Mouse (Mus musculus) heart, adult 8-10 months (tissue): ENCODE data around the gene Tbata. TPM values are rescaled to one million over a fixed set of nuclear protein-coding genes. Genes with fewer than 3 reads are reported as not detected.
A peak's percentile ranks its signal among the peaks of the same experiment; 100 is the strongest.

Experiments
- DNase-seq: peaks from one replicate; pipeline ENCODE4 v3.0.0; 2022; ENCODE audit warnings: low spot score
- total RNA-seq, 4 experiments: library from RNA; stranded (reverse); gene quantifications; 2 replicates each; pipeline ENCODE4 v1.2.4; 2022

Tbata gene
- total RNA-seq, 4 experiments from 2014 or later, result not detected

- no peak for DNase-seq
Measured at GRCm38 (mm10) chr10:61167333-61168096, 4.2 kb upstream of the Tbata start.

DNA sequence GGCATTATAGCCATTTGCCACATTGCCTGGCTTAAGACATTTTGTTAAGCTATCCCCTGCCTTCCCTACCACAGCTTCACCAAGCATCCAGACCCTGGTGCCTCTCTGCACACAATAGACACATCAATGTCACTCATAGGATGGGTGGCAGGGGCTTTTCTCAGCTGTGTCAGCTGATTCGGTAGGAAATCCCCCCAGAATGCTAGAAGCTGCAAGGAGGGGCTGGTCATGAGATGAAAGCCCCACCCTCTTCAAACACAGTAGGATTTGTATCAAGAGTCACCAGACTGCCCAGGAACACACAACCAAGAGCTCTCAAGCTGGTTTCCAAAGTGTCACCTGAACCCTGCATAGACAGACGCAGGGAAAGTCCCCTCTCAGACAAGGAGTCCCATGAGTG is 3.4 kb upstream of the Tbata start:
- DNase-seq, result no peak

GRCm38 (mm10) chr10:61172496-61172895 is 742 bp downstream of the Tbata start:
- no peak for DNase-seq

GRCm38 (mm10) chr10:61174711-61175441 is 3.1 kb downstream of the Tbata start:
- DNase-seq, result no peak

GRCm38 (mm10) chr10:61175442-61176204 is 3.9 kb downstream of the Tbata start:
- DNase-seq, result no peak

GRCm38 (mm10) chr10:61176221-61176790 is 4.6 kb downstream of the Tbata start:
- DNase-seq, result no peak

DNA sequence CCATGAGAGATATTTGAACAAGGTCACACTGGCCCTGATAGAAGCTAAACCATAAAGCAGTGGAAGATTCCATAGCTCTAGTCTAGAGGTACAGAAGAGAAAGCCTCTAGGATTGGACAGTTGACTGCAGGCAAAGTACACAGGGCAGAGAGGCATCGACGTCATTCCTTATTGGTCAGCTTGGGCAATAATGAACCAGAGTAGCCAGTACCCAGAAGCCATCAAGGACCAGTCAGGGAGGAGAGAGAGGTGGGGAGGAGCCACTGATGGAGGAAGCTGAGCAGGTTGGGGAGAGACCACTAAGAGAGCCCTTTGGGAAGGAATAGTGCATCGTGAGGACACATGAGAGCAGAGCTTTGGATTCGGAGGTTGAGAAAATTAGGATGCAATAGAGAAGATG is 6.0 kb downstream of the Tbata start:
- DNase-seq, result no peak

- DNase-seq, result no peak
Measured at GRCm38 (mm10) chr10:61178687-61179086, 6.9 kb downstream of the Tbata start.

GRCm38 (mm10) chr10:61179927-61180326 is 8.2 kb downstream of the Tbata start:
- no peak for DNase-seq

DNA sequence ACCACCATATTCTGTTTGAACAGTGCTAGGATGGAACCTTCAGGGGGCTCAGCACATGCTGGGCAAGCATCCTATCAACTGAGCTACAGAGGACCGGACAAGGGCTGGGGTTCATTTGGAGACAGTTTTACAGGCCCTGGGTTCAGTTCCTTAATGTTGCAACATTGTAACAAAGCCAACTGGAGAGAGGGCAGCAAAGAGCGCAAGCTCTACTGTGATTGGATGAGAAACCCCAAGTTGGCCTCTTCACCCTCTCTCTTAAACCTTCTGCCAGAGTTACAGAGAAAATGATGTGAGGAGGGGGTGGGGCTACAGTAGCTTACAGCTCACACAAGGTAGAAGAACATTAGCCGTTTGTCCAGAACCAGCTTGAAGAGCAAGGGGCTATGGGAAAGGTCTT is 15.2 kb downstream of the Tbata start:
- DNase-seq, result no peak

- DNase-seq, result no peak
Measured at GRCm38 (mm10) chr10:61188010-61188409, 16.3 kb downstream of the Tbata start.

- peak; percentile 24 for DNase-seq
Measured at GRCm38 (mm10) chr10:61194611-61195010, 22.9 kb downstream of the Tbata start.

DNA sequence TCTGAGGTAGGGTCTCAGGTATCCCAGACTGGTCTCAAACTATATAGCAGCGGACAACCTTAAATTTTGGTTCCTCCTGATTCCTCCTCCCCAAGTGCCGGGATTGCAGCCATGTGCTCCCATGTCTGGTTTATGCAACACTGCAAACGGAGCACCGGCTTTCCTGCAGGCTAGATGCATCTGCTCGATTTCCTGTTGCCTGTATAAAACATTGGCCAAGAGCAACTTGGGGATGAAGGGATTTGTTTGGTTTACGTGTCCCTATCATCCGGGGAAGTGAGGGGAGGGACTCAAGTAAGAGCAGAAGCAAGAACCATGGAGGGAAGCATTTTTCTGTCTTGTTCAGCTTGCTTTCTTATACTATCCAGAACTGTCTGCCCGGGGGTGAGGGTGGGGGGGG is 23.5 kb downstream of the Tbata start:
- DNase-seq, result no peak

DNA sequence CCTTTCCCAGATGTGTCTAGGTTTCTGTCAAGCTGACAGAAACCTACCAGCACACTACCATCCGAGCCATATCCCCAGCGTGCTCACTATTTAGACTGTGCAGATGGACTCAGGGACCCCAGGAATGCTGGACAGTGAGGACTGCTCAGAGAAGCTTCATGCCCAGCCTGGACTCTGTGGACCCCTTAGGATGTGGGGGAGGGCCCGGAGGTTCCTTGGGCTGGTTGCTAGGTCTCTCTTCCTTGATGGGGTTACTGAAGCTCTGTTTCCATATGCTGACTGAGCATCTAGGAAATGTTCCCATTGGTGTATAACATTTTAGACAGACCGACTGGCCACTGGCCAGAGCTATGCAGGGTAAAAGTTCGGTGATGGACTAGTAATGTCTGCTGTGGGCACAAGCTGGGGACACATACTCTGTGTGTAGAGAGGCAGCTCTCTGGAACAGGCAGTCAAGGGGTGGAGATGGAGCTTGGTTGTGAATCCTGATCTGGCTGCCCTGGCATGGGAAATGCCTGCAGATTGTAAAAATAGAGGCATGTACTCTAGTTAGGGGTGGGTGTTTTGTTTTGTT is 24.1 kb downstream of the Tbata start:
- no peak for DNase-seq

GRCm38 (mm10) chr10:61199566-61200213 is 27.9 kb downstream of the Tbata start:
- peak; percentile 76 for DNase-seq

DNA sequence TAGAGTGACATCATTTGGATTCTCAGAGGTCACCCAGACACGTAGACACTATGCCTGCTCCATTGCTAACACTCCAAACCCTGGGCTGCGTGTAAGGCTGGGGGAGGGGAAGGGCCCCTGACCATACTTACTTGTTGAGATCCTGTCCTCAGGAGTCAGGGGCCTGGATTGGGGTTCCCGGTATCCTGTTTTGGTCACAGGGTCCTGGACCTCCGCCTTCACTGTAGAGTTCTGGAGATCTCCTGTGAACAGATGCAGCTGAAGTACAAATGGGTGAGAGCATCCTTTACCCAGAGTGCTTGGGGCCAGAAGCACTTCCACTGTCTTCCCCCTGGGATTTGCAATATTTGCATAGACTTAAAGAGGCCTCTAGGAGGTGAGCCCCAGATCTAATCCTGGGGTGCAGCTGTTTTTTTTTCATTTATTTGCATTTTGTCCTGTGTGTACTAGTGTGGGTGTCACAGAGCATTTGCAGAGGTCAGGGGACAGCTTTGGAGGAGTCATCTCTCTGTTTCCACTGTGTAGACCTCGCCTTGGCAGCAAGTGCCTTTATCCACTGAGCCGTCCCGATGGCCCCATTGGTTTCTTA is 28.6 kb downstream of the Tbata start:
- DNase-seq, result no peak

- no peak for DNase-seq
Measured at GRCm38 (mm10) chr10:61200998-61201397, 29.2 kb downstream of the Tbata start.

DNA sequence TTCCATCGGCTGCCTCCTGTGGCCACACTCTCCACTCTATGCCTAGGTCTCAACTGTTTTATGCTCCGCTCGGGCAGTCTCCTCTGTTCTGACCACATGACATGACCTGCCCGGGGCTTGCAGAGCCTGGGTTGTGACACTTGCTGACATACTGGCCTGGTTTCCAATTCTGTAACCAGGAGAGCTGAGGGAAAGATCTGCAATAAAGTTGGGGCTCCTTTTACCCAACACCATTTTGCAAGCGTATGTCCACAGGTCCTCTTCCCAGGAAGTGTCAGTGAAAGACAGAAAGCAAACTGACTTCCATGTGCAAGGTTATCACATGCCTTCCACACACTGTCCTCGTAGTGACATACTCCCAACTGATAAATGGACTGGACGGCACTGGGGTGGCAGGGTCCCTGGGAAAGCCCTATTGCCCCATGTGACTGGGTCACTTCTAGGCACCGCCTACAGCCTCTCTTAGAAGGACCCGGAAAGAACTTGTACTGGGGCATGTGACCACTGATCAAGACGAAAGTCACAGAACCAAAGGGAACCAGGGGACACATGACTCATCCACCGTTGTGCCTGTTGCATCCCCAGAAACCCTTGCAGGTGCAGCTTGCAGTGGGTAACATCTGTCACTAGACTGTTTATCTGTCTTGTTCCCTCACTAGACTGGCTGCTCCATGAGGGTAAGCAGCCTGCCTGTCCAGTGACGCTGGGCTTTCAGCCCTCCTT is 30.0 kb downstream of the Tbata start:
- DNase-seq, result no peak

- no peak for DNase-seq
Measured at GRCm38 (mm10) chr10:61203930-61204329, 32.2 kb downstream of the Tbata start.

DNA sequence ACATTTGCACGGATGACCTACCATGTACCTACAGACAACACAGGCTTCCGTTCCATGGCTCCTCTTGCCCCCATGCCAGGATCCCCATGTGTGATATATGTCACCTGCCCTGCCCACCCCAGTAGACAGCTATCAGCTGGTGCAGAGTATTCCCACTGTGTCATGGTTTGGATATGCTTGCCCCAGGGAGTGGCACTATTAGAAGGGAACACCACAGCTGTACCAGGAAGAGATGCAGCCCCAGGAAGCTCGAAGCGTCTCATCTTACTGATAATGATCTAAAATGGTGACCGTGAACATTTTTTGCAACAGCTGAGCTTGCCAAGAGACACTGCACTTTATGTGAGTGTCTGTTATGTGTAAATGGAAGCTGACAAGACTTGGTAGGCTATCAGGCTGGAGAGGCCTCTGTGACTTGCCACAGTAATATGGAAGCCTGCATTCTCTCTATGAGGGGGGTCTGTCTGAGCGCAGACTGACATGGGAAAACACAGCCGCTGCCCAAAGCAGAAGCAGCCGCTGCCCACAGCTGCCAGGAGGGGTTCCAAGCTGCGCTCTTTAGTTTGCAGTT is 36.4 kb downstream of the Tbata start:
- no peak for DNase-seq
